8 mouse cellular contexts compared by ENCODE assay signal in the genomic region with DNA sequence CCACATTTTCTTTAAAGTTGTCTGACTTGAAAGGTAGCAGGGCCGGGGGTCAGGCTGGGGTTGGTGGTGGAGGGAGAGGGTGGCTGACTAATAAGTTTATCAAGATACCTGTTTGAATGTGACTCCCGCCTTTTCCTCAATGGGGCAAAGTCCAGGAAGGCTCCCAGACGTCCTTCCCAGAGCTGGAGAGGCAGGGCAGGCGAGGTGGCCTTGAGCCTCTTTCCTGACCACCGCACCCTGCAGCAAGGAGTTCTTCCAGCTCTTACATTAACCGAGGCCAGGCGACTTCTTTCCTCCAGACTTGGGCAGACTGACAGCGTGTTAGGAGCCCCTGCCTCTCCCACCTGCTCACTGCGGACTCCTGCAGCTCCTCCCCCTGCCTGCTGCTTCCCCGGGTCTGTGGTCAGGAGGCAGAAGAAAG. TPM values are rescaled to one million over a fixed set of nuclear protein-coding genes. Genes with fewer than 3 reads are reported as not detected.
DNase-seq lines count a peak whose midpoint lies in the region; ATAC-seq and TF ChIP-seq lines count a peak whose summit lies in the region.

No protein-coding gene starts in this region.

- H3K9me3 ChIP-seq in ES-E14 (ENCODE audit: control insufficient read depth, insufficient read depth, low read depth, low read length) = no peaks in the 10 kb centered on the region
- no peaks in the 10 kb centered on the region for H3K9me3 ChIP-seq in forebrain, embryonic 14.5 days (replicated peaks; ENCODE audit: control insufficient read depth, low read length)

- H3K27ac ChIP-seq in gastrocnemius, adult 2 months = no peak overlapping the region
- H3K27ac ChIP-seq in ES-E14 (ENCODE audit: insufficient read depth, low read depth, low read length, poor library complexity, severe bottlenecking) = no peak overlapping the region
- H3K27ac ChIP-seq in forebrain, embryonic 14.5 days (ENCODE audit: low read depth, low read length) = no peak overlapping the region
- H3K27ac ChIP-seq in small intestine, adult 2 months (ENCODE audit: insufficient read depth, low read depth, low read length) = peak overlapping the region; percentile 87

- WGBS in forebrain, embryonic 14.5 days = 4% methylated on average over 10 of the region's 10 CpGs
- WGBS in small intestine, adult 2 months = 5% methylated on average over 10 of the region's 10 CpGs

- H3K9ac ChIP-seq in ES-E14 (ENCODE audit: insufficient read depth, low read depth, low read length, poor library complexity, severe bottlenecking) = no peak overlapping the region
- H3K9ac ChIP-seq in forebrain, embryonic 14.5 days (ENCODE audit: low read length) = no peak overlapping the region; the same call in 1 of the 2 replicates

- DNase-seq in gastrocnemius, adult 2 months = no peak
- no peak for DNase-seq in gastrocnemius, postnatal 14 days
- no peak for DNase-seq in ES-E14 (ENCODE audit: low read depth, low spot score)
- no peak for DNase-seq in forebrain, embryonic 14.5 days (ENCODE audit: low spot score)
- DNase-seq in kidney, postnatal 25 days = peak; percentile 67 to 74
- DNase-seq in gastrocnemius, adult 18-20 months (ENCODE audit: low spot score) = no peak

- intact Hi-C loops in gastrocnemius, adult 2 months (cut with DNase I) = no loop called here
- intact Hi-C loops in gastrocnemius, postnatal 14 days (cut with DNase I; ENCODE audit: low total_unique reads) = no loop called here

- H3K36me3 ChIP-seq in ES-E14 (ENCODE audit: control insufficient read depth, insufficient read depth, low read length, poor library complexity, severe bottlenecking) = no peaks in the 10 kb centered on the region
- H3K36me3 ChIP-seq in forebrain, embryonic 14.5 days (ENCODE audit: control insufficient read depth, insufficient read depth, low read length) = no peaks in the 10 kb centered on the region
- H3K36me3 ChIP-seq in small intestine, adult 2 months (ENCODE audit: control insufficient read depth, insufficient read depth, low read length) = no peaks in the 10 kb centered on the region

- H3K4me1 ChIP-seq in ES-E14 (ENCODE audit: control insufficient read depth in 2 of 2, insufficient read depth in 2 of 2, low read length in 2 of 2, poor library complexity in 1 of 2) = peaks cover 0 to 6% of the 10 kb centered on the region in 2 experiments; a peak in 2 of 4 replicates
- H3K4me1 ChIP-seq in forebrain, embryonic 14.5 days (ENCODE audit: control insufficient read depth, insufficient read depth, low read length) = peaks cover 10% of the 10 kb centered on the region
- peaks cover 24% of the 10 kb centered on the region; the same call in 1 of the 2 replicates for H3K4me1 ChIP-seq in small intestine, adult 2 months (ENCODE audit: control insufficient read depth, insufficient read depth, insufficient read length, low read length)

- no peak for TF ChIP-seq CTCF in gastrocnemius, adult 2 months (IDR thresholded peaks at IDR 0.05)
- no peak for TF ChIP-seq CTCF in small intestine, adult 2 months (IDR thresholded peaks at IDR 0.05; ENCODE audit: extremely low read depth, insufficient read length, insufficient replicate concordance, low read depth, low read length)

- H3K4me2 ChIP-seq in forebrain, embryonic 14.5 days (ENCODE audit: low read length) = peak overlapping the region; percentile 96

- peak; percentile 46; the same call in 1 of the 2 replicates for TF ChIP-seq POLR2A in small intestine, adult 2 months (IDR thresholded peaks at IDR 0.05; ENCODE audit: low read depth, low read length)

- H3K27me3 ChIP-seq in forebrain, embryonic 14.5 days (replicated peaks; ENCODE audit: control insufficient read depth, insufficient read depth, low read length) = peaks cover 29% of the 10 kb centered on the region
- H3K27me3 ChIP-seq in small intestine, adult 2 months (ENCODE audit: control insufficient read depth, insufficient read depth, low read length) = peaks cover 11% of the 10 kb centered on the region; the same call in 1 of the 2 replicates

- no peak for ATAC-seq in forebrain, embryonic 14.5 days
- ATAC-seq in monocyte, adult 5-6 weeks (replicated peaks; ENCODE audit: insufficient number of reproducible peaks, low FRiP score, low TSS enrichment, poor library complexity, severe bottlenecking) = no peak

- H3K4me3 ChIP-seq in gastrocnemius, adult 2 months = peak overlapping the region; percentile 74
- peak overlapping the region; percentile 66 to 68 for H3K4me3 ChIP-seq in ES-E14 (ENCODE audit: insufficient read depth in 1 of 2, low read depth in 1 of 2, low read length in 2 of 2, poor library complexity in 1 of 2, severe bottlenecking in 1 of 2)
- peak overlapping the region; percentile 52 for H3K4me3 ChIP-seq in forebrain, embryonic 14.5 days (ENCODE audit: low read depth, low read length)
- H3K4me3 ChIP-seq in small intestine, adult 2 months (ENCODE audit: low read depth, low read length) = peak overlapping the region; percentile 80

- in situ Hi-C loops in ES-E14 (cut with MboI; ENCODE audit: low sequenced_read_pairs in 2 of 2, unreplicated experiment in 2 of 2) = loop anchor here (25.0 kb wide), 2 partner anchors 198 to 448 kb away; a partner anchor contains a TSS

TF ChIP-seq in ES-E14, 5 proteins besides CTCF, POLR2A, EP300 and RAD21:
- TF ChIP-seq CHD2 (IDR thresholded peaks at IDR 0.05; ENCODE audit: low read depth, low read length) (no peak), MAFK (IDR thresholded peaks at IDR 0.05; ENCODE audit: insufficient read depth, low read depth, low read length) (no peak), ZC3H11A (IDR thresholded peaks at IDR 0.05; ENCODE audit: borderline replicate concordance, low read depth, low read length) (no peak), HCFC1 (IDR thresholded peaks at IDR 0.05; ENCODE audit: borderline replicate concordance, insufficient read depth, low read length) (no peak), ZNF384 (IDR thresholded peaks at IDR 0.05; ENCODE audit: low read depth, low read length) (no peak)

RNA-seq across cellular contexts. Expression of a gene that starts 0.6 kb away (rescaled TPM):
- 10 to 100 TPM in 1 of 2 experiments, 1 to 10 TPM in 1; 7.4 to 12.5 TPM for total RNA-seq in gastrocnemius, adult 2 months (2021)
- total RNA-seq in gastrocnemius, postnatal 14 days (2021) = 10 to 100 TPM; 14.5 to 15.5 TPM
- 3.5 and 5.3 TPM in 2 replicates for total RNA-seq in ES-E14 (2012; rRNA removed)
- polyA plus RNA-seq in forebrain, embryonic 14.5 days (2014; fragmentation: Nextera tagmentation; extraction: Ambion mirVana) = 7.3 and 9.7 TPM in 2 replicates
- 37.1 and 104 TPM in 2 replicates for polyA plus RNA-seq in small intestine, adult 2 months (2012; rRNA removed)
- 5.7 to 6.3 TPM (median 5.7 TPM) in 3 replicates for total RNA-seq in monocyte, adult 5-6 weeks (2017)
- total RNA-seq in gastrocnemius, adult 18-20 months (2021) = 10 to 100 TPM in 1 of 2 experiments, 1 to 10 TPM in 1; 8.1 to 10.6 TPM

RNA-seq across cellular contexts. Expression of a gene that starts 33.7 kb away (rescaled TPM):
- 10 to 100 TPM; 16.4 to 18.6 TPM for total RNA-seq in gastrocnemius, adult 2 months (2021)
- 10 to 100 TPM; 22.1 to 24.6 TPM for total RNA-seq in gastrocnemius, postnatal 14 days (2021)
- 97.0 and 121 TPM in 2 replicates for total RNA-seq in ES-E14 (2012; rRNA removed)
- 26.6 and 31.6 TPM in 2 replicates for polyA plus RNA-seq in forebrain, embryonic 14.5 days (2014; fragmentation: Nextera tagmentation; extraction: Ambion mirVana)
- 26.7 and 43.3 TPM in 2 replicates for polyA plus RNA-seq in small intestine, adult 2 months (2012; rRNA removed)
- 173 to 191 TPM (median 177 TPM) in 3 replicates for total RNA-seq in monocyte, adult 5-6 weeks (2017)
- 10 to 100 TPM; 13.0 to 15.3 TPM for total RNA-seq in gastrocnemius, adult 18-20 months (2021)

Comparison
In these comparisons a context has a peak if more than half of its experiments do, and no peak if none do; other contexts are left out.
1. DNase-seq: peak in kidney, postnatal 25 days (2 of 2); none in gastrocnemius, adult 2 months (single experiment), gastrocnemius, postnatal 14 days (single experiment), ES-E14 (single experiment), forebrain, embryonic 14.5 days (single experiment) and gastrocnemius, adult 18-20 months (single experiment).
2. Peak in every context shown above with its lines, with median percentiles within 50 percentile points of each other: H3K4me3 ChIP-seq.